Mouse (Mus musculus) midbrain, postnatal 0 days (tissue): ENCODE measurements at regions not wholly inside any gene's neighbourhood (a gene's known extent, or its start where the extent isn't known, plus 50 kb on each side); places are given as distances from the start of the nearest gene placed in this dataset.

Experiments used
- ATAC-seq: fragments of 200-750 bp; cut with Nextera tagmentation; 2 replicates; pipeline ENCODE4 v1.8.0; 2017; ENCODE audit warnings: moderate number of reproducible peaks, mild to moderate bottlenecking, moderate TSS enrichment, moderate library complexity; ENCODE audit not compliant: low FRiP score
- DNase-seq: peaks from one replicate; pipeline ENCODE4 v3.0.0-alpha.2; 2015; ENCODE audit warnings: low spot score
- H3K27ac ChIP-seq: fragments of 300-500 bp; sonication (generic); 2 replicates; pipeline ENCODE4 v1.5.1; 2014; ENCODE audit warnings: low read depth, mild to moderate bottlenecking, low read length, mixed read lengths
- H3K27me3 ChIP-seq: fragments of 300-500 bp; sonication (generic); 2 replicates; pipeline ENCODE4 v1.6.1; 2014; ENCODE audit warnings: low read length, control low read depth, mixed read lengths; ENCODE audit not compliant: insufficient read depth
- H3K36me3 ChIP-seq: fragments of 300-500 bp; sonication (generic); 2 replicates; pipeline ENCODE4 v1.6.1; 2014; ENCODE audit warnings: low read length, control low read depth, mixed read lengths; ENCODE audit not compliant: insufficient read depth
- H3K4me1 ChIP-seq: fragments of 300-500 bp; sonication (generic); 2 replicates; pipeline ENCODE4 v1.6.1; 2014; ENCODE audit warnings: mild to moderate bottlenecking, control low read depth, antibody characterized with exemption, low read length, mixed read lengths; ENCODE audit not compliant: insufficient read depth
- H3K4me2 ChIP-seq: fragments of 300-500 bp; sonication (generic); 2 replicates; pipeline ENCODE4 v1.6.1; 2014; ENCODE audit warnings: low read depth, mild to moderate bottlenecking, low read length, mixed read lengths; ENCODE audit not compliant: poor library complexity, severe bottlenecking
- H3K4me3 ChIP-seq: fragments of 300-500 bp; sonication (generic); 2 replicates; pipeline ENCODE4 v1.5.1; 2014; ENCODE audit warnings: low read depth, mild to moderate bottlenecking, low read length, moderate library complexity
- H3K9ac ChIP-seq: fragments of 300-500 bp; sonication (generic); replicated peaks from 2 replicates; pipeline ENCODE4 v1.6.1; 2014; ENCODE audit warnings: mild to moderate bottlenecking, low read length, moderate library complexity, mixed read lengths; ENCODE audit not compliant: poor library complexity, severe bottlenecking
- H3K9me3 ChIP-seq: fragments of 300-500 bp; sonication (generic); 2 replicates; pipeline ENCODE4 v1.6.1; 2016; ENCODE audit warnings: low read length, control low read depth
- CTCF ChIP-seq: IDR thresholded peaks from 2 replicates; pipeline ENCODE4 v1.5.1; 2016; ENCODE audit warnings: antibody characterized with exemption, mild to moderate bottlenecking
- WGBS: fragments of 180-500 bp; shearing (Covaris S2); extraction: QIAGEN DNeasy Blood & Tissue Kit; methylation state at CpG from one replicate; pipeline ENCODE4 v1.1.7; 2014; 5-methylcytosine and 5-hydroxymethylcytosine counted together

GRCm38 (mm10) chr7:78971644-78972313, 58.6 kb downstream of the Isg20 start:
- Histone ChIP-seq H3K4me2 (no peak overlapping the region), H3K9me3 (no peaks in the 10 kb centered on the region), H3K4me1 (no peaks in the 10 kb centered on the region), H3K36me3 (no peaks in the 10 kb centered on the region), H3K4me3 (no peak overlapping the region), H3K9ac (no peak overlapping the region), H3K27me3 (no peaks in the 10 kb centered on the region), H3K27ac (no peak overlapping the region)
- DNase-seq (no peak), ATAC-seq (no peak)
- WGBS = 58% methylated on average over 12 of the region's 12 CpGs
- TF ChIP-seq CTCF = no peak

- no peak overlapping the region for H3K27ac ChIP-seq
- ATAC-seq = peak; percentile 77
- no peaks in the 10 kb centered on the region for H3K36me3 ChIP-seq
- peaks cover 4% of the 10 kb centered on the region; the same call in 1 of the 2 replicates for H3K4me1 ChIP-seq
- WGBS = 27% methylated on average over 5 of the region's 5 CpGs
- no peak for TF ChIP-seq CTCF
- peak overlapping the region; percentile 45; the same call in 1 of the 2 replicates for H3K4me3 ChIP-seq
- no peak for DNase-seq
- no peaks in the 10 kb centered on the region for H3K9me3 ChIP-seq
- H3K4me2 ChIP-seq = peak overlapping the region; percentile 84
- 0 out of 2 replicates have a peak, but pooled peaks cover 4% of the 10 kb centered on the region for H3K27me3 ChIP-seq
- H3K9ac ChIP-seq = peak overlapping the region; percentile 63
Observed at GRCm38 (mm10) chr7:78989751-78990206, 63.5 kb upstream of the Acan start.

DNA sequence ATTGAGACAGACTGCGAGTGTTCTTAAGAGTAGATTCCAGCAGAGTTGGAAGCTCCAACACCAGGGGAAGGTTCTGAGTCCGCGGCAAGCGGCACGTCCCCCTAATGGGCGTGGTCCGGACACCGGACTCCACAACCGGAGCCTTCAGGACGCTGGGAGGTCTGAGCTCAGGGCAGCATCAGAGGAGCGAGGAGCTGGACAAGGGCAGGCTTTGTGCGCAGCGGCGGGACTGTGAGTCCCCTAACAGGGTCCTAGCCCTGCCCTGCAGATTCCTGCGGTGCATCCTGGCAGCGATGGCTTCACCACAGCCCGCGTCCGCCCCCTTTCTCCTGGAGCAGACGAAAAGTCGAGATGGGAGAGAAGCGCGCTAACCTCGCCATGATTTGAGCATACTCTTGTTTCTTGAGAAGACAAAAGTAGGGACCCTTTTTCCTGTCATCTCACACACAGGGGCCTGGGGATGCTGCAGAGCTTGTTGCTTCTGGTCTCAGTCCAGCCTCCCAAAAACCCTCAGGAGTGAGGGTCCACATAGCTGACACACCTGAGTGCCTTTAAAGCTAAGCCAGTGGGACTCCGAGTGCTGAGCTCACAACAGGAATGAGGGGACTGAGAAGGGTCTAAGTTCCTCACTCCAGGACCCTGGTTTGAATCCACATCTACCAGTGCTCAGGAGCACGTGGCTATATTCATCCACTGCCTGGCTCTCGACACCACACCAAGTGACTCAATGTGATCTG, 62.8 kb upstream of the Acan start:
- ATAC-seq (peak; percentile 83), DNase-seq (peak; percentile 64)
- Histone ChIP-seq H3K27me3 (0 out of 2 replicates have a peak, but pooled peaks cover 4% of the 10 kb centered on the region), H3K27ac (no peak overlapping the region), H3K9me3 (no peaks in the 10 kb centered on the region), H3K36me3 (no peaks in the 10 kb centered on the region), H3K4me1 (peaks cover 4% of the 10 kb centered on the region; the same call in 1 of the 2 replicates), H3K4me2 (peak overlapping the region; percentile 84), H3K4me3 (peak overlapping the region; percentile 45), H3K9ac (peak overlapping the region; percentile 63)
- 2% methylated on average over 27 of the region's 27 CpGs for WGBS
- TF ChIP-seq CTCF = peak; percentile 53

- H3K27me3 ChIP-seq = 0 out of 2 replicates have a peak, but pooled peaks cover 4% of the 10 kb centered on the region
- 93% methylated on average over 7 of the region's 7 CpGs for WGBS
- H3K27ac ChIP-seq = no peak overlapping the region
- H3K4me1 ChIP-seq = peaks cover 4% of the 10 kb centered on the region; the same call in 1 of the 2 replicates
- H3K9ac ChIP-seq = no peak overlapping the region
- H3K4me2 ChIP-seq = no peak overlapping the region
- H3K36me3 ChIP-seq = no peaks in the 10 kb centered on the region
- DNase-seq = no peak
- H3K9me3 ChIP-seq = no peaks in the 10 kb centered on the region
- no peak for ATAC-seq
- no peak for TF ChIP-seq CTCF
- H3K4me3 ChIP-seq = no peak overlapping the region
Observed at GRCm38 (mm10) chr7:78992991-78993390, 60.3 kb upstream of the Acan start.

- peaks cover 4% of the 10 kb centered on the region; the same call in 1 of the 2 replicates for H3K4me1 ChIP-seq
- 91% methylated on average over 8 of the region's 8 CpGs for WGBS
Observed at GRCm38 (mm10) chr7:78994134-78994533, 59.1 kb upstream of the Acan start.

GRCm38 (mm10) chr7:78995034-78995433, 58.2 kb upstream of the Acan start:
- DNase-seq (no peak), ATAC-seq (no peak)
- Histone ChIP-seq H3K9me3 (no peaks in the 10 kb centered on the region), H3K4me1 (peaks cover 4% of the 10 kb centered on the region; the same call in 1 of the 2 replicates), H3K9ac (no peak overlapping the region), H3K4me2 (no peak overlapping the region), H3K27ac (no peak overlapping the region), H3K4me3 (no peak overlapping the region), H3K36me3 (no peaks in the 10 kb centered on the region), H3K27me3 (0 out of 2 replicates have a peak, but pooled peaks cover 4% of the 10 kb centered on the region)
- 92% methylated on average over 2 of the region's 2 CpGs for WGBS
- TF ChIP-seq CTCF = no peak

More at GRCm38 (mm10) chr7:78994134-78994533, 59.1 kb upstream of the Acan start:
- Histone ChIP-seq H3K9me3 (no peaks in the 10 kb centered on the region), H3K9ac (no peak overlapping the region), H3K36me3 (no peaks in the 10 kb centered on the region), H3K27ac (no peak overlapping the region), H3K4me3 (no peak overlapping the region), H3K27me3 (0 out of 2 replicates have a peak, but pooled peaks cover 4% of the 10 kb centered on the region), H3K4me2 (no peak overlapping the region)
- ATAC-seq (no peak), DNase-seq (no peak)
- TF ChIP-seq CTCF = no peak
